Mouse (Mus musculus) CH12.LX (cell line): ENCODE measurements around the gene Slpi. TPM values are rescaled to one million over a fixed set of nuclear protein-coding genes. Genes with fewer than 3 reads are reported as not detected.

Source experiments
- DNase-seq: peaks from one replicate; pipeline ENCODE4 v3.0.0-alpha.2; 2013; ENCODE audit errors: extremely low read depth
- H3K27ac ChIP-seq: 2 replicates; pipeline ENCODE4 v1.5.1; 2012; ENCODE audit warnings: low read depth, mild to moderate bottlenecking, control low read depth, moderate library complexity; ENCODE audit not compliant: insufficient read depth
- H3K27me3 ChIP-seq: replicated peaks from 2 replicates; pipeline ENCODE3; 2012; ENCODE audit warnings: inconsistent platforms
- H3K36me3 ChIP-seq, 2 experiments: replicated peaks in 1 of 2; 2 replicates each; pipeline versions ENCODE3 to v1.6.1; 2012; ENCODE audit warnings: inconsistent platforms in 1 of 2, low read length in 1 of 2, mild to moderate bottlenecking in 1 of 2, mixed read lengths in 1 of 2, moderate library complexity in 1 of 2; ENCODE audit not compliant: control insufficient read depth in 1 of 2, insufficient read depth in 1 of 2
- H3K4me1 ChIP-seq, 2 experiments: 2 replicates each; pipeline ENCODE4 v1.6.1; 2012; ENCODE audit warnings: inconsistent platforms in 1 of 2, moderate library complexity in 1 of 2; ENCODE audit not compliant: insufficient read depth in 2 of 2, control insufficient read depth in 1 of 2
- H3K4me2 ChIP-seq: 2 replicates; pipeline ENCODE4 v1.6.1; 2012; ENCODE audit warnings: low read depth, mild to moderate bottlenecking, control low read depth; ENCODE audit not compliant: poor library complexity, insufficient read depth, severe bottlenecking
- H3K4me3 ChIP-seq, 3 experiments: fragments of 150-350 bp in 1 of 3; sonication (generic) in 1 of 3; replicated peaks in 1 of 3; 2 replicates each; pipeline versions ENCODE3 to v1.5.1; 2011 to 2012; ENCODE audit warnings: low read depth in 2 of 3, low read length in 2 of 3, mild to moderate bottlenecking in 2 of 3, moderate library complexity in 2 of 3, control low read depth in 1 of 3, improper control_type of control experiment in 1 of 3, inconsistent platforms in 1 of 3, mixed read lengths in 1 of 3; ENCODE audit not compliant: poor library complexity in 1 of 3
- H3K79me2 ChIP-seq: replicated peaks from 2 replicates; pipeline ENCODE4 v1.6.1; 2012; ENCODE audit warnings: mild to moderate bottlenecking, moderate library complexity; ENCODE audit not compliant: control insufficient read depth, poor library complexity, insufficient read depth, severe bottlenecking; ENCODE audit errors: extremely low read depth
- H3K9ac ChIP-seq: 2 replicates; pipeline ENCODE4 v1.6.1; 2012; ENCODE audit warnings: low read depth, mild to moderate bottlenecking, control low read depth, moderate library complexity; ENCODE audit not compliant: insufficient read depth
- H3K9me3 ChIP-seq: replicated peaks from 2 replicates; pipeline ENCODE3; 2012; ENCODE audit warnings: low read length, inconsistent platforms, mixed read lengths
- BHLHE40 ChIP-seq: IDR thresholded peaks from 2 replicates; pipeline ENCODE4 v1.6.1; 2011; ENCODE audit warnings: mild to moderate bottlenecking, low read depth, low read length, improper control_type of control experiment
- CHD1 ChIP-seq: IDR thresholded peaks from 2 replicates; pipeline ENCODE4 v1.6.1; 2012; ENCODE audit warnings: low read depth, low read length, improper control_type of control experiment, inconsistent platforms
- CHD2 ChIP-seq: IDR thresholded peaks from 2 replicates; pipeline ENCODE4 v1.6.1; 2011; ENCODE audit warnings: low read length, improper control_type of control experiment
- ELF1 ChIP-seq: IDR thresholded peaks from 2 replicates; pipeline ENCODE4 v1.6.1; 2014; ENCODE audit warnings: low read depth, mild to moderate bottlenecking, inconsistent platforms, low read length, improper control_type of control experiment
- ETS1 ChIP-seq: conservative IDR thresholded peaks from 2 replicates; pipeline ENCODE4 v1.6.1; 2012; ENCODE audit warnings: low read depth, mild to moderate bottlenecking, inconsistent platforms, low read length, improper control_type of control experiment, moderate library complexity
- HCFC1 ChIP-seq: IDR thresholded peaks from 2 replicates; pipeline ENCODE4 v1.6.1; 2012; ENCODE audit warnings: low read depth, mild to moderate bottlenecking, inconsistent platforms, low read length, improper control_type of control experiment
- IRF4 ChIP-seq: IDR thresholded peaks from 2 replicates; pipeline ENCODE4 v1.6.1; 2014; ENCODE audit warnings: low read depth, mild to moderate bottlenecking, inconsistent platforms, low read length, improper control_type of control experiment
- KAT2A ChIP-seq: IDR thresholded peaks from 2 replicates; pipeline ENCODE4 v1.6.1; 2012; ENCODE audit warnings: low read length, improper control_type of control experiment, inconsistent platforms; ENCODE audit not compliant: insufficient replicate concordance
- MAFK ChIP-seq: IDR thresholded peaks from 2 replicates; pipeline ENCODE4 v1.6.1; 2011; ENCODE audit warnings: low read length, improper control_type of control experiment; ENCODE audit not compliant: insufficient replicate concordance
- MAX ChIP-seq: IDR thresholded peaks from 2 replicates; pipeline ENCODE4 v1.6.1; 2011; ENCODE audit warnings: low read length, improper control_type of control experiment
- MAZ ChIP-seq: IDR thresholded peaks from 2 replicates; pipeline ENCODE4 v1.6.1; 2012; ENCODE audit warnings: low read depth, mild to moderate bottlenecking, inconsistent platforms, low read length, improper control_type of control experiment, moderate library complexity
- NRF1 ChIP-seq: IDR thresholded peaks from 2 replicates; pipeline ENCODE4 v1.6.1; 2014; ENCODE audit warnings: low read depth, mild to moderate bottlenecking, inconsistent platforms, low read length, improper control_type of control experiment, moderate library complexity
- PAX5 ChIP-seq: IDR thresholded peaks from 2 replicates; pipeline ENCODE4 v1.6.1; 2012; ENCODE audit warnings: low read length, inconsistent platforms, mixed read lengths
- SIN3A ChIP-seq: IDR thresholded peaks from 2 replicates; pipeline ENCODE4 v1.6.1; 2012; ENCODE audit warnings: low read length, improper control_type of control experiment, inconsistent platforms
- SMC3 ChIP-seq: IDR thresholded peaks from 2 replicates; pipeline ENCODE4 v1.6.1; 2011; ENCODE audit warnings: low read depth, low read length, improper control_type of control experiment
- TBP ChIP-seq: conservative IDR thresholded peaks from 2 replicates; pipeline ENCODE4 v1.6.1; 2011; ENCODE audit warnings: low read depth, low read length, improper control_type of control experiment
- TCF12 ChIP-seq: IDR thresholded peaks from 2 replicates; pipeline ENCODE4 v1.6.1; 2014; ENCODE audit warnings: low read depth, mild to moderate bottlenecking, inconsistent platforms, low read length, improper control_type of control experiment
- USF1 ChIP-seq: IDR thresholded peaks from 2 replicates; pipeline ENCODE4 v1.6.1; 2014; ENCODE audit warnings: low read depth, mild to moderate bottlenecking, inconsistent platforms, low read length, improper control_type of control experiment
- ZC3H11A ChIP-seq: IDR thresholded peaks from 2 replicates; pipeline ENCODE4 v1.6.1; 2012; ENCODE audit warnings: low read depth, mild to moderate bottlenecking, inconsistent platforms, low read length, improper control_type of control experiment
- ZMIZ1 ChIP-seq: IDR thresholded peaks from 2 replicates; pipeline ENCODE4 v1.6.1; 2012; ENCODE audit warnings: low read depth, mild to moderate bottlenecking, inconsistent platforms, low read length, improper control_type of control experiment
- dilution Hi-C: fragments of 300-500 bp; cut with MboI; formaldehyde crosslinking; loops from 2 replicates; pipeline ENCODE4 v1.14.3; 2020; ENCODE audit warnings: low sequenced_read_pairs; ENCODE audit not compliant: extremely low pct_unique_long_range_greater_than_20kb, extremely low pct_ligation_motif_present
- in situ Hi-C: fragments of 300-500 bp; cut with MboI; formaldehyde crosslinking; loops from 3 replicates; pipeline ENCODE4 v1.14.3; 2019; ENCODE audit warnings: low sequenced_read_pairs, low pct_ligation_motif_present, low pct_unique_long_range_greater_than_20kb, mixed read lengths
- polyA plus RNA-seq: library from polyadenylated mRNA; unstranded; fragments of >175 nt; gene quantifications from 2 replicates; pipeline ENCODE4 v1.2.1, GENCODE M21; 2012; ENCODE audit warnings: low read depth; ENCODE audit not compliant: insufficient read length
- total RNA-seq, 2 experiments: library from RNA; depleted of rRNA; stranded (reverse); fragments of 300-350 nt in 1 of 2; fragments of >200 nt in 1 of 2; gene quantifications; 2 replicates each; pipeline ENCODE4 v1.2.3; 2012 to 2014

The Slpi gene
- total and polyA plus RNA-seq, 3 experiments: 0.38 to 2.7 (median 1.0) TPM

- Histone ChIP-seq H3K79me2 (peaks cover 39% of the 10 kb centered on the region), H3K36me3 (peaks cover 21 to 64% of the 10 kb centered on the region in 2 experiments), H3K4me1 (peaks cover 27 to 54% of the 10 kb centered on the region in 2 experiments), H3K4me2 (no peak overlapping the region), H3K27me3 (no peaks in the 10 kb centered on the region), H3K9me3 (no peaks in the 10 kb centered on the region), H3K4me3 (no peak overlapping the region), H3K9ac (no peak overlapping the region), H3K27ac (no peak overlapping the region)
- dilution Hi-C loops (no loop called here), in situ Hi-C loops (no loop called here)
- DNase-seq: no peak
- TF ChIP-seq IRF4: no peak
- TF ChIP-seq PAX5: no peak
- no peak for TF ChIP-seq MAX
- TF ChIP-seq ZC3H11A: no peak
- no peak for TF ChIP-seq TCF12
- TF ChIP-seq BHLHE40: no peak
- no peak for TF ChIP-seq CHD2
Measured at GRCm38 (mm10) chr2:164433278-164433895, 44.5 kb upstream of the Slpi start.

- Histone ChIP-seq H3K4me1 (peaks cover 23 to 49% of the 10 kb centered on the region in 2 experiments), H3K4me2 (no peak overlapping the region), H3K4me3 (no peak overlapping the region), H3K36me3 (peaks cover 28 to 69% of the 10 kb centered on the region in 2 experiments), H3K9ac (no peak overlapping the region), H3K27ac (no peak overlapping the region), H3K9me3 (no peaks in the 10 kb centered on the region), H3K27me3 (no peaks in the 10 kb centered on the region), H3K79me2 (peaks cover 35% of the 10 kb centered on the region)
- dilution Hi-C loops: no loop called here
- no peak for TF ChIP-seq HCFC1
- TF ChIP-seq PAX5: no peak
- TF ChIP-seq ZMIZ1: no peak
- TF ChIP-seq USF1: no peak
- no peak for TF ChIP-seq TBP
- TF ChIP-seq SIN3A: no peak
- TF ChIP-seq MAFK: no peak
- no peak for TF ChIP-seq CHD2
- TF ChIP-seq SMC3: no peak
- no peak for TF ChIP-seq ELF1
- no peak for TF ChIP-seq ETS1
- TF ChIP-seq NRF1: no peak
- TF ChIP-seq CHD1: no peak
- no peak for TF ChIP-seq MAZ
- TF ChIP-seq BHLHE40: no peak
- TF ChIP-seq KAT2A: no peak
- in situ Hi-C loops: no loop called here
- no peak for DNase-seq
Measured at GRCm38 (mm10) chr2:164432541-164433191, 43.8 kb upstream of the Slpi start.
